ENCODE assay signal across 8 mouse cellular contexts in genomic region chr6:83162701-83163100, GRCm38 (mm10). TPM values are rescaled to one million over a fixed set of nuclear protein-coding genes. Genes with fewer than 3 reads are reported as not detected.
DNase-seq lines count a peak whose midpoint lies in the region; ATAC-seq lines count a peak whose summit lies in the region.

No protein-coding gene starts in this region.

- H3K9me3 ChIP-seq in heart, embryonic 15.5 days (replicated peaks), result no peaks in the 10 kb centered on the region

- 0% methylated on average over 8 of the region's 8 CpGs for WGBS in heart, embryonic 15.5 days

- peaks cover 34% of the 10 kb centered on the region for H3K4me1 ChIP-seq in heart, embryonic 15.5 days (replicated peaks)

- H3K4me2 ChIP-seq in heart, embryonic 15.5 days, result peak overlapping the region; percentile 82

- no peak for ATAC-seq in heart, embryonic 15.5 days (replicated peaks; ENCODE audit: insufficient number of reproducible peaks, insufficient read depth, low FRiP score, low read depth)

- H3K4me3 ChIP-seq in heart, embryonic 15.5 days, result peak overlapping the region; percentile 52

- peak; percentile 91 for DNase-seq in ES-CJ7 (ENCODE audit: low read depth, low spot score)
- DNase-seq in adrenal gland, adult (ENCODE audit: inconsistent age in 2 of 2, low spot score in 1 of 2), result peak; percentile 68 to 90
- DNase-seq in embryo, embryonic 11 days, result peak; percentile 75
- DNase-seq in kidney, postnatal 10 days, result peak; percentile 82
- peak; percentile 70 for DNase-seq in lung, postnatal 25 days (ENCODE audit: low spot score)
- DNase-seq in right cerebral cortex, postnatal 4 days, result peak; percentile 73
- DNase-seq in frontal cortex, postnatal 14 days (ENCODE audit: low spot score in 2 of 2), result no peak

- H3K27ac ChIP-seq in heart, embryonic 15.5 days, result no peak overlapping the region

- H3K27me3 ChIP-seq in heart, embryonic 15.5 days, result peaks cover 30% of the 10 kb centered on the region

- H3K36me3 ChIP-seq in heart, embryonic 15.5 days, result no peaks in the 10 kb centered on the region

- peak overlapping the region; percentile 46; the same call in 1 of the 2 replicates for H3K9ac ChIP-seq in heart, embryonic 15.5 days

RNA-seq across cellular contexts. Expression of gene Dctn1, which starts 3.0 kb away (rescaled TPM):
- polyA plus RNA-seq in heart, embryonic 15.5 days (2015; fragmentation: Nextera tagmentation; extraction: Ambion mirVana), result 60.3 and 82.8 TPM in 2 replicates

RNA-seq across cellular contexts. Expression of gene 1700003E16Rik, which starts 6.5 kb away (rescaled TPM):
- 0.91 and 1.6 TPM in 2 replicates for polyA plus RNA-seq in heart, embryonic 15.5 days (2015; fragmentation: Nextera tagmentation; extraction: Ambion mirVana)

RNA-seq across cellular contexts. Expression of gene Wdr54, which starts 6.5 kb away (rescaled TPM):
- 3.4 and 4.3 TPM in 2 replicates for polyA plus RNA-seq in heart, embryonic 15.5 days (2015; fragmentation: Nextera tagmentation; extraction: Ambion mirVana)

RNA-seq across cellular contexts. Expression of gene Rtkn, which starts 27.4 kb away (rescaled TPM):
- polyA plus RNA-seq in heart, embryonic 15.5 days (2015; fragmentation: Nextera tagmentation; extraction: Ambion mirVana), result 19.3 and 26.2 TPM in 2 replicates

RNA-seq across cellular contexts. Expression of gene Ino80b, which starts 37.5 kb away (rescaled TPM):
- 7.4 and 9.2 TPM in 2 replicates for polyA plus RNA-seq in heart, embryonic 15.5 days (2015; fragmentation: Nextera tagmentation; extraction: Ambion mirVana)

Comparison
In these comparisons a context has a peak if more than half of its experiments do, and no peak if none do; other contexts are left out.
1. DNase-seq: peak in ES-CJ7 (single experiment), adrenal gland, adult (2 of 2), embryo, embryonic 11 days (single experiment), kidney, postnatal 10 days (single experiment), lung, postnatal 25 days (single experiment) and right cerebral cortex, postnatal 4 days (single experiment); none in frontal cortex, postnatal 14 days (0 of 2).